Mouse (Mus musculus): Measurements from ENCODE around the gene Tub. TPM values are rescaled to one million over a fixed set of nuclear protein-coding genes. Genes with fewer than 3 reads are reported as not detected.

Tub gene
- polyA plus RNA-seq, 1 experiment from 2014 or later: 6.8 TPM

DNA sequence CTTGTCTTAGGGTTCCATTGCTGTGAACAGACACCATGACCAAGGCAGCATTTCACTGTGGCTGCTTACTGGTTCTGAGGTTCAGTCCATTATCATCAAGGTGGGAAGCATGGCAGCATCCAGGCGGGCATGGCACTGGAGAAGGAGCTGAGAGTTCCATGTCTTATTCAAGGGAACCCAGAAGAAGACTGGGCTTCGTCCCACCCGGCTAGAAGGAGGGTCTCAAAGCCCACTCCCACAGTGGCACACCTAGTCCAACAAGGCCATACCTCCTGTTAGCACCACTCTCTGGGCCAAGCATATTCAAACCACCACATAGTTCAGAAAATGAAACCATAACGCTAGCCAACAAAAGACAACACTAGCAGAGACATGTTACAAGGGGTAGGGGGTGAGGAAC lies 13.5 kb upstream of the Tub start:
- DNase-seq (ENCODE audit: low spot score): no peak
- no peak overlapping the region for H3K4me2 ChIP-seq (ENCODE audit: low read depth, low read length)
- WGBS: 95% methylated on average over 4 of the region's 4 CpGs
- no peak overlapping the region for H3K4me3 ChIP-seq (ENCODE audit: low read depth, low read length)
- H3K9ac ChIP-seq (ENCODE audit: low read depth, low read length): no peak overlapping the region
- no peak for ATAC-seq (ENCODE audit: low read depth)
- H3K4me1 ChIP-seq (ENCODE audit: control insufficient read depth, insufficient read depth, low read length): peaks cover 11% of the 10 kb centered on the region
- H3K27ac ChIP-seq (replicated peaks; ENCODE audit: low read depth, low read length): no peak overlapping the region
- H3K36me3 ChIP-seq (ENCODE audit: control insufficient read depth, insufficient read depth, low read length): peaks cover 43% of the 10 kb centered on the region
- H3K27me3 ChIP-seq (replicated peaks; ENCODE audit: control insufficient read depth, insufficient read depth, low read length): no peaks in the 10 kb centered on the region
- no peaks in the 10 kb centered on the region for H3K9me3 ChIP-seq (ENCODE audit: control insufficient read depth, low read length)

- no peak overlapping the region for H3K4me3 ChIP-seq (ENCODE audit: low read depth, low read length)
- H3K4me1 ChIP-seq (ENCODE audit: control insufficient read depth, insufficient read depth, low read length): no peaks in the 10 kb centered on the region
- ATAC-seq (ENCODE audit: low read depth) (no peak), DNase-seq (ENCODE audit: low spot score) (no peak)
- no peaks in the 10 kb centered on the region for H3K27me3 ChIP-seq (replicated peaks; ENCODE audit: control insufficient read depth, insufficient read depth, low read length)
- no peaks in the 10 kb centered on the region for H3K9me3 ChIP-seq (ENCODE audit: control insufficient read depth, low read length)
- peaks cover 76% of the 10 kb centered on the region for H3K36me3 ChIP-seq (ENCODE audit: control insufficient read depth, insufficient read depth, low read length)
- no peak overlapping the region for H3K4me2 ChIP-seq (ENCODE audit: low read depth, low read length)
- WGBS: 90% methylated on average over 9 of the region's 9 CpGs
- no peak overlapping the region for H3K9ac ChIP-seq (ENCODE audit: low read depth, low read length)
- no peak overlapping the region for H3K27ac ChIP-seq (replicated peaks; ENCODE audit: low read depth, low read length)
Measured at GRCm38 (mm10) chr7:108941466-108941865, 8.7 kb upstream of the Tub start.

DNA sequence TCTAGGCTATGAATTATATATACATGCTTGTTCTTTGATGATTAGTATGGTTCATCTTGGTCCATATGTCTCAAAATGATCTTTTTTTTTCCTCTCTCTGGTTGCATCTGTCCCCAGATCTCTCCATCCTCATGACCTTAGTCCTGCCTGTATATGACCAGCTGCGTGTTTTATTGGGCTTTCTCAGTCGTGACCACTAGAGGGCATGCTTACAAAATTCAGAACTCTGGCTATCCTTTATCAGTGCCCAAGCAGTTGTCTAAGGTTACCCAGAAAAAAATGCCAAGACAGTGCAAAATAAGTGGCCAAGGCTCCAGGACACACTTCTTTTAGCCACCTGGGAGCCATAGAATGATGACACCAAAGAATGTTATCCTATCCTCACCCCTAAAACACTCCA lies 6.1 kb upstream of the Tub start:
- no peak for ATAC-seq (ENCODE audit: low read depth)
- WGBS: 2% methylated on average over 2 of the region's 2 CpGs
- peak; percentile 28 for DNase-seq (ENCODE audit: low spot score)

DNA sequence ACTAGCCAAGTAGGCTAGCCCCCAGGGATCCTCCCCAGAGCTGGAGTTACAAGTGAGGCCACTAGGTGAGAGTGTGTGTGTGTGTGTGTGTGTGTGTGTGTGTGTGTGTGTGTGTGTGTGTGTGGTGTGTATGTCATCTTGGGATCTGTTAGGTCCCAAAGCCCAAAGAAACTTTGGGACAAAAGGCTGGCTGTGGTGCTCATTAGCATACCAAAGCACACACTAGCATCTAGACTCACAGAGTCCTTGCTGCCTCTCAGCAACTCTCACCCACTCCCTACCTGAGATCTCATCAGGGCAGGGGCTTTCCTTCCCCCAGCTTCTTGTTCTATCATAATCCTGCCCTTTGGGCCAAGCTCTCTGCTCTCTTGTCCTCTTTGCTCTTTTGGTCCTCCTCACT lies 1.5 kb upstream of the Tub start:
- H3K27ac ChIP-seq (replicated peaks; ENCODE audit: low read depth, low read length): no peak overlapping the region
- no peak overlapping the region for H3K4me2 ChIP-seq (ENCODE audit: low read depth, low read length)
- no peak for ATAC-seq (ENCODE audit: low read depth)
- H3K4me1 ChIP-seq (ENCODE audit: control insufficient read depth, insufficient read depth, low read length): peaks cover 9% of the 10 kb centered on the region; the same call in 1 of the 2 replicates
- H3K4me3 ChIP-seq (ENCODE audit: low read depth, low read length): no peak overlapping the region
- no peaks in the 10 kb centered on the region for H3K9me3 ChIP-seq (ENCODE audit: control insufficient read depth, low read length)
- no peak for DNase-seq (ENCODE audit: low spot score)
- peaks cover 43% of the 10 kb centered on the region for H3K27me3 ChIP-seq (replicated peaks; ENCODE audit: control insufficient read depth, insufficient read depth, low read length)
- H3K36me3 ChIP-seq (ENCODE audit: control insufficient read depth, insufficient read depth, low read length): peaks cover 16% of the 10 kb centered on the region
- H3K9ac ChIP-seq (ENCODE audit: low read depth, low read length): no peak overlapping the region

More for the DNA sequence above, 6.1 kb upstream of the Tub start:
- Histone ChIP-seq H3K27ac (replicated peaks; ENCODE audit: low read depth, low read length) (no peak overlapping the region), H3K4me2 (ENCODE audit: low read depth, low read length) (no peak overlapping the region), H3K27me3 (replicated peaks; ENCODE audit: control insufficient read depth, insufficient read depth, low read length) (peaks cover 2% of the 10 kb centered on the region; the same call in 1 of the 2 replicates), H3K4me1 (ENCODE audit: control insufficient read depth, insufficient read depth, low read length) (no peaks in the 10 kb centered on the region), H3K36me3 (ENCODE audit: control insufficient read depth, insufficient read depth, low read length) (peaks cover 59% of the 10 kb centered on the region), H3K9me3 (ENCODE audit: control insufficient read depth, low read length) (no peaks in the 10 kb centered on the region), H3K4me3 (ENCODE audit: low read depth, low read length) (no peak overlapping the region), H3K9ac (ENCODE audit: low read depth, low read length) (no peak overlapping the region)

DNA sequence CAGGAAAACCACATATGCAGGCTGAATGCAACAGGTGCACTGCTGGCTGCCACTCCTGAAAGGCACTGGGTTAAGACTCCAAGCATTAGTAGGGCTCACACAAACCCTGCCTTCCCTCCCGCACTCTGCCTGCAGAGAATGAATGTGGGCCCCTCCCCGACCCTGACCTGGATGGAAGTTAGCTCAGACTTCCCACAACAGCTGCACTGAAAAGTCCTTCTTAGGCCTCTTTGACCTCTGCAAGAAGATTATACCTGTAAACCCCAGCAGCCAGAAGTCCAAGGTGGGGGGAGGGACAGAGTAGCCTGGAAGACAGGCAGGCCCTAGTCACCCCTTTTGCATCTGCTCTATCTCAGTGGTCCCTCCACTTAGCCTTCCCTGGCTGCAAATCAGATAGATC lies 837 bp upstream of the Tub start:
- DNase-seq (ENCODE audit: low spot score) (no peak), ATAC-seq (ENCODE audit: low read depth) (no peak)
- no peak overlapping the region for H3K9ac ChIP-seq (ENCODE audit: low read depth, low read length)
- H3K36me3 ChIP-seq (ENCODE audit: control insufficient read depth, insufficient read depth, low read length): peaks cover 13% of the 10 kb centered on the region
- no peak overlapping the region for H3K4me3 ChIP-seq (ENCODE audit: low read depth, low read length)
- H3K27ac ChIP-seq (replicated peaks; ENCODE audit: low read depth, low read length): no peak overlapping the region
- H3K9me3 ChIP-seq (ENCODE audit: control insufficient read depth, low read length): no peaks in the 10 kb centered on the region
- 32% methylated on average over 2 of the region's 2 CpGs for WGBS
- peaks cover 9% of the 10 kb centered on the region; the same call in 1 of the 2 replicates for H3K4me1 ChIP-seq (ENCODE audit: control insufficient read depth, insufficient read depth, low read length)
- H3K27me3 ChIP-seq (replicated peaks; ENCODE audit: control insufficient read depth, insufficient read depth, low read length): peaks cover 43% of the 10 kb centered on the region
- H3K4me2 ChIP-seq (ENCODE audit: low read depth, low read length): no peak overlapping the region

- ATAC-seq (ENCODE audit: low read depth) (peak; percentile 25), DNase-seq (ENCODE audit: low spot score) (no peak)
- H3K27me3 ChIP-seq (replicated peaks; ENCODE audit: control insufficient read depth, insufficient read depth, low read length): peaks cover 43% of the 10 kb centered on the region
- WGBS: under 1% methylated on average over 45 of the region's 52 CpGs
- no peaks in the 10 kb centered on the region for H3K9me3 ChIP-seq (ENCODE audit: control insufficient read depth, low read length)
- H3K9ac ChIP-seq (ENCODE audit: low read depth, low read length): peak overlapping the region; percentile 58
- H3K4me1 ChIP-seq (ENCODE audit: control insufficient read depth, insufficient read depth, low read length): peaks cover 9% of the 10 kb centered on the region; the same call in 1 of the 2 replicates
- peak overlapping the region; percentile 95 for H3K4me2 ChIP-seq (ENCODE audit: low read depth, low read length)
- H3K27ac ChIP-seq (replicated peaks; ENCODE audit: low read depth, low read length): no peak overlapping the region
- H3K36me3 ChIP-seq (ENCODE audit: control insufficient read depth, insufficient read depth, low read length): peaks cover 2% of the 10 kb centered on the region
- peak overlapping the region; percentile 54 for H3K4me3 ChIP-seq (ENCODE audit: low read depth, low read length)
Measured at GRCm38 (mm10) chr7:108950762-108951331, 709 bp downstream of the Tub start.

- no peak overlapping the region for H3K4me3 ChIP-seq (ENCODE audit: low read depth, low read length)
- ATAC-seq (ENCODE audit: low read depth) (no peak), DNase-seq (ENCODE audit: low spot score) (no peak)
- H3K27me3 ChIP-seq (replicated peaks; ENCODE audit: control insufficient read depth, insufficient read depth, low read length): peaks cover 43% of the 10 kb centered on the region
- H3K27ac ChIP-seq (replicated peaks; ENCODE audit: low read depth, low read length): no peak overlapping the region
- no peak overlapping the region for H3K9ac ChIP-seq (ENCODE audit: low read depth, low read length)
- 81% methylated on average over 6 of the region's 6 CpGs for WGBS
- H3K4me2 ChIP-seq (ENCODE audit: low read depth, low read length): no peak overlapping the region
- H3K4me1 ChIP-seq (ENCODE audit: control insufficient read depth, insufficient read depth, low read length): peaks cover 9% of the 10 kb centered on the region; the same call in 1 of the 2 replicates
- no peaks in the 10 kb centered on the region for H3K36me3 ChIP-seq (ENCODE audit: control insufficient read depth, insufficient read depth, low read length)
- no peaks in the 10 kb centered on the region for H3K9me3 ChIP-seq (ENCODE audit: control insufficient read depth, low read length)
Measured at GRCm38 (mm10) chr7:108952801-108953200, 2.7 kb downstream of the Tub start.

DNA sequence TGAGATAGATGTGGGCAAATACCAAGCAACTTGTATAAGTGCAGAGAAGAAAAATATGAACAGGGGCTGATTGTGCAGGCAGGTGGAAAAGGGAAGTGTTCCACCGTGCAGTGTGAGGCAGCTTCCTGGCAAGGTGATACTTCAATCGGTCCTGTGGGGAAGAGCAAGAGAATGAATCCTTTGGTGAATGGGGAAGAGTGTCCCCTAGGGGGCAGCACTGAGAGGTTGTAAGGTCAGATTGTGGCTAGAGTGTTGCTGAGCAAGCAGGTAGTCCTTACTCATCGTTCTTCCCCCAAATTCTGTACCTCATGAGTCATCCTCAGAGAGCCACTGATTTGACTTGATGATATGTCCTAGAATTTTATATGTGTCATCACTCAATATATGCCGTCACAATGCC lies 4.0 kb downstream of the Tub start:
- Histone ChIP-seq H3K4me2 (ENCODE audit: low read depth, low read length) (no peak overlapping the region), H3K27me3 (replicated peaks; ENCODE audit: control insufficient read depth, insufficient read depth, low read length) (peaks cover 39% of the 10 kb centered on the region), H3K9me3 (ENCODE audit: control insufficient read depth, low read length) (no peaks in the 10 kb centered on the region), H3K4me3 (ENCODE audit: low read depth, low read length) (no peak overlapping the region), H3K36me3 (ENCODE audit: control insufficient read depth, insufficient read depth, low read length) (no peaks in the 10 kb centered on the region), H3K27ac (replicated peaks; ENCODE audit: low read depth, low read length) (no peak overlapping the region), H3K4me1 (ENCODE audit: control insufficient read depth, insufficient read depth, low read length) (peaks cover 9% of the 10 kb centered on the region; the same call in 1 of the 2 replicates), H3K9ac (ENCODE audit: low read depth, low read length) (no peak overlapping the region)
- DNase-seq (ENCODE audit: low spot score): no peak
- 48% methylated on average over 4 of the region's 4 CpGs for WGBS
- ATAC-seq (ENCODE audit: low read depth): no peak

- 72% methylated on average over 2 of the region's 2 CpGs for WGBS
- H3K27ac ChIP-seq (replicated peaks; ENCODE audit: low read depth, low read length): no peak overlapping the region
- H3K4me2 ChIP-seq (ENCODE audit: low read depth, low read length): no peak overlapping the region
- no peaks in the 10 kb centered on the region for H3K4me1 ChIP-seq (ENCODE audit: control insufficient read depth, insufficient read depth, low read length)
- peaks cover 4% of the 10 kb centered on the region for H3K27me3 ChIP-seq (replicated peaks; ENCODE audit: control insufficient read depth, insufficient read depth, low read length)
- no peak overlapping the region for H3K9ac ChIP-seq (ENCODE audit: low read depth, low read length)
- H3K4me3 ChIP-seq (ENCODE audit: low read depth, low read length): no peak overlapping the region
- DNase-seq (ENCODE audit: low spot score) (no peak), ATAC-seq (ENCODE audit: low read depth) (no peak)
- H3K36me3 ChIP-seq (ENCODE audit: control insufficient read depth, insufficient read depth, low read length): no peaks in the 10 kb centered on the region
- H3K9me3 ChIP-seq (ENCODE audit: control insufficient read depth, low read length): no peaks in the 10 kb centered on the region
Measured at GRCm38 (mm10) chr7:108957734-108958133, 7.6 kb downstream of the Tub start.

Data from embryonic facial prominence, embryonic 14.5 days (tissue).